In the genomic region with DNA sequence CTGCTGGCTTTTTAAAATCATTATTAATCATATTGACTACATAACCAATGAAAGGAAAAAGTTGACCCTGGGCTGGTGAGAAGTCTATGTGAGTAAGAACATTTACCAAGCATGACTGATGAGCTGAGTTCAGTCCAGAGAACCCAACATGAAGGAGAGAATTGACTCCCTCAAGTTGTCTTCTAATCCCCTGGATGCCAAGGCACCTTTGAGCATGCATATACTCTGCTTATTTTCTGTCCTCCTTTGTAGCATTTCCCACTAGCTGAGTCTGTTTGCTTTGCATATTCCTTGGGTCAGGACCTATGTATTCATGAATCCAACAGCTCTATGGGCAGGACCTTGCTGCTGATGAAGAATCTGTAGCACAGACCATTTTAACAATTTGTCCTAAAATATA, we compare ENCODE assay signal across 18 mouse cellular contexts. TPM values are rescaled to one million over a fixed set of nuclear protein-coding genes. Genes with fewer than 3 reads are reported as not detected.
DNase-seq lines count a peak whose midpoint lies in the region.
"Had no signal": no experiment of that assay in that cellular context is flagged by ENCODE, and none has a peak within 500 bp of the region (broad histone marks: within the 10 kb centered on the region; RNA-seq: fewer than 3 reads in every experiment).

No protein-coding gene starts in this region.

- peak; percentile 80 for DNase-seq in adipocyte (ENCODE audit: low spot score)
- peak; percentile 10 for DNase-seq in c-Kit-positive CD71-positive TER-119-positive erythroid progenitor cells, embryonic 14.5 days (ENCODE audit: low spot score)
- DNase-seq in mesoderm, embryonic 11.5 days (ENCODE audit: low read depth, low spot score) = peak; percentile 22
- no peak for DNase-seq in embryo, embryonic 10.5 days (ENCODE audit: low spot score)
- no peak for DNase-seq in adrenal gland, postnatal 25 days
- no peak for DNase-seq in left cerebral cortex, adult 9 months (ENCODE audit: low spot score in 2 of 2)
- DNase-seq: adrenal gland, adult 2 months; adrenal gland, postnatal 10 days; adrenal gland, postnatal 36 days; B cell, adult 2 months; cerebellum, adult 11-12 months; cerebellum, adult 2 months; cerebellum, adult 9-10 months; cerebellum, postnatal 14 days; cerebellum, postnatal 36 days; forebrain, postnatal 0 days had no signal

RNA-seq across cellular contexts. Expression of a gene that starts 51.7 kb away (rescaled TPM):
- 0.49 and 0.67 TPM in 2 replicates for total RNA-seq in adrenal gland, postnatal 25 days (2021)
- total RNA-seq: CH12.LX; common myeloid progenitor, adult 5-6 weeks had no signal

Comparison
In these comparisons a context has a peak if more than half of its experiments do, and no peak if none do; other contexts are left out.
1. DNase-seq: peak in adipocyte (single experiment), c-Kit-positive CD71-positive TER-119-positive erythroid progenitor cells, embryonic 14.5 days (single experiment) and mesoderm, embryonic 11.5 days (single experiment); none in embryo, embryonic 10.5 days (single experiment), adrenal gland, postnatal 25 days (single experiment) and left cerebral cortex, adult 9 months (0 of 2).